Mouse (Mus musculus): ENCODE data around the gene Snrpf.

DNA sequence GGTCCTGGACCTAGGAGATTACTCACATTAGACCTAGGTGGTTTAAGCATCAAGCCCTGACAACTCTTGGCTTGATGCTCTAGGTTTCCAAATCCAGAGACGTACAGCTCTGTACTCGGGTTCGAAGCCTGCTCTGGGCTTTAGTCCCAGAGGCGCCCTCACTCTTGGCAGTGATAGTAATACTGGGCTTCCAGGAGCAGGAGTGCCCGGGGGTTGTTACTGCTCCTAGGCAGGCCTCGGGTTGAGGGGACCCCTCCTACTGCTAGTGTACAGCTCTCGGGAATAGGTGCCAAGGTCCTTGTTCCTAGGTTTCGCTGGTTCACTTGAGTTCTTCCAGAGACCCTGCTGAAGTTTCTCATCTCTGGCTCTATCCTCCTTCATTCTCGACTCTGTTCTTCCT lies 16.8 kb upstream of the Snrpf start:
- TF ChIP-seq CTCF (conservative IDR thresholded peaks at IDR 0.05; ENCODE audit: low read length): no peak
- TF ChIP-seq NANOG (IDR thresholded peaks at IDR 0.05; ENCODE audit: borderline replicate concordance, low read length): no peak
- TF ChIP-seq POU5F1 (IDR thresholded peaks at IDR 0.05; ENCODE audit: borderline replicate concordance, low read length): no peak

Measured in E14TG2a.4 (cell line).